Mouse (Mus musculus) neutrophil, adult 59 days (primary cell): ENCODE measurements around the gene Slc39a8. TPM values are rescaled to one million over a fixed set of nuclear protein-coding genes. Genes with fewer than 3 reads are reported as not detected.

ENCODE experiments used
- total RNA-seq, 2 experiments: library from RNA; stranded (reverse); gene quantifications; 1 replicate in 1 of 2; 2 replicates in 1 of 2; pipeline ENCODE4 v1.2.4; 2023

Gene Slc39a8
- 1 to 10 TPM; 2.9 to 3.5 TPM for total RNA-seq

GRCm38 (mm10) chr3:135825016-135825753 is at the start of gene Slc39a8:
Gene Slc39a8 (plus strand): TSS chr3:135825279.

Other genes starting within 250 kb of the Slc39a8 start
- 100 to 1,000 TPM; 139 to 146 TPM for gene Nfkb1, start 133.7 kb upstream of the Slc39a8 start, total RNA-seq